Mouse (Mus musculus) CH12.LX (cell line): ENCODE measurements at regions not wholly inside any gene's neighbourhood (a gene's known extent, or its start where the extent isn't known, plus 50 kb on each side); places are given as distances from the start of the nearest gene placed in this dataset.

ENCODE experiments used
- DNase-seq: peaks from one replicate; pipeline ENCODE4 v3.0.0-alpha.2; 2013; ENCODE audit errors: extremely low read depth
- H3K27ac ChIP-seq: 2 replicates; pipeline ENCODE4 v1.5.1; 2012; ENCODE audit warnings: low read depth, mild to moderate bottlenecking, control low read depth, moderate library complexity; ENCODE audit not compliant: insufficient read depth
- H3K27me3 ChIP-seq: replicated peaks from 2 replicates; pipeline ENCODE3; 2012; ENCODE audit warnings: inconsistent platforms
- H3K36me3 ChIP-seq, 2 experiments: replicated peaks in 1 of 2; 2 replicates each; pipeline versions ENCODE3 to v1.6.1; 2012; ENCODE audit warnings: inconsistent platforms in 1 of 2, low read length in 1 of 2, mild to moderate bottlenecking in 1 of 2, mixed read lengths in 1 of 2, moderate library complexity in 1 of 2; ENCODE audit not compliant: control insufficient read depth in 1 of 2, insufficient read depth in 1 of 2
- H3K4me1 ChIP-seq, 2 experiments: 2 replicates each; pipeline ENCODE4 v1.6.1; 2012; ENCODE audit warnings: inconsistent platforms in 1 of 2, moderate library complexity in 1 of 2; ENCODE audit not compliant: insufficient read depth in 2 of 2, control insufficient read depth in 1 of 2
- H3K4me2 ChIP-seq: 2 replicates; pipeline ENCODE4 v1.6.1; 2012; ENCODE audit warnings: low read depth, mild to moderate bottlenecking, control low read depth; ENCODE audit not compliant: poor library complexity, insufficient read depth, severe bottlenecking
- H3K4me3 ChIP-seq, 3 experiments: fragments of 150-350 bp in 1 of 3; sonication (generic) in 1 of 3; replicated peaks in 1 of 3; 2 replicates each; pipeline versions ENCODE3 to v1.5.1; 2011 to 2012; ENCODE audit warnings: low read depth in 2 of 3, low read length in 2 of 3, mild to moderate bottlenecking in 2 of 3, moderate library complexity in 2 of 3, control low read depth in 1 of 3, improper control_type of control experiment in 1 of 3, inconsistent platforms in 1 of 3, mixed read lengths in 1 of 3; ENCODE audit not compliant: poor library complexity in 1 of 3
- H3K79me2 ChIP-seq: replicated peaks from 2 replicates; pipeline ENCODE4 v1.6.1; 2012; ENCODE audit warnings: mild to moderate bottlenecking, moderate library complexity; ENCODE audit not compliant: control insufficient read depth, poor library complexity, insufficient read depth, severe bottlenecking; ENCODE audit errors: extremely low read depth
- H3K9ac ChIP-seq: 2 replicates; pipeline ENCODE4 v1.6.1; 2012; ENCODE audit warnings: low read depth, mild to moderate bottlenecking, control low read depth, moderate library complexity; ENCODE audit not compliant: insufficient read depth
- H3K9me3 ChIP-seq: replicated peaks from 2 replicates; pipeline ENCODE3; 2012; ENCODE audit warnings: low read length, inconsistent platforms, mixed read lengths
- BHLHE40 ChIP-seq: IDR thresholded peaks from 2 replicates; pipeline ENCODE4 v1.6.1; 2011; ENCODE audit warnings: mild to moderate bottlenecking, low read depth, low read length, improper control_type of control experiment
- CHD1 ChIP-seq: IDR thresholded peaks from 2 replicates; pipeline ENCODE4 v1.6.1; 2012; ENCODE audit warnings: low read depth, low read length, improper control_type of control experiment, inconsistent platforms
- CHD2 ChIP-seq: IDR thresholded peaks from 2 replicates; pipeline ENCODE4 v1.6.1; 2011; ENCODE audit warnings: low read length, improper control_type of control experiment
- ELF1 ChIP-seq: IDR thresholded peaks from 2 replicates; pipeline ENCODE4 v1.6.1; 2014; ENCODE audit warnings: low read depth, mild to moderate bottlenecking, inconsistent platforms, low read length, improper control_type of control experiment
- EP300 ChIP-seq: IDR thresholded peaks from 2 replicates; pipeline ENCODE4 v1.6.1; 2011; ENCODE audit warnings: low read length, improper control_type of control experiment
- ETS1 ChIP-seq: conservative IDR thresholded peaks from 2 replicates; pipeline ENCODE4 v1.6.1; 2012; ENCODE audit warnings: low read depth, mild to moderate bottlenecking, inconsistent platforms, low read length, improper control_type of control experiment, moderate library complexity
- HCFC1 ChIP-seq: IDR thresholded peaks from 2 replicates; pipeline ENCODE4 v1.6.1; 2012; ENCODE audit warnings: low read depth, mild to moderate bottlenecking, inconsistent platforms, low read length, improper control_type of control experiment
- JUN ChIP-seq: IDR thresholded peaks from 2 replicates; pipeline ENCODE4 v1.6.1; 2011; ENCODE audit warnings: low read depth, mild to moderate bottlenecking, low read length, improper control_type of control experiment, moderate library complexity; ENCODE audit not compliant: insufficient read depth
- KAT2A ChIP-seq: IDR thresholded peaks from 2 replicates; pipeline ENCODE4 v1.6.1; 2012; ENCODE audit warnings: low read length, improper control_type of control experiment, inconsistent platforms; ENCODE audit not compliant: insufficient replicate concordance
- MAFK ChIP-seq: IDR thresholded peaks from 2 replicates; pipeline ENCODE4 v1.6.1; 2011; ENCODE audit warnings: low read length, improper control_type of control experiment; ENCODE audit not compliant: insufficient replicate concordance
- MAX ChIP-seq: IDR thresholded peaks from 2 replicates; pipeline ENCODE4 v1.6.1; 2011; ENCODE audit warnings: low read length, improper control_type of control experiment
- MAZ ChIP-seq: IDR thresholded peaks from 2 replicates; pipeline ENCODE4 v1.6.1; 2012; ENCODE audit warnings: low read depth, mild to moderate bottlenecking, inconsistent platforms, low read length, improper control_type of control experiment, moderate library complexity
- MEF2A ChIP-seq: IDR thresholded peaks from 2 replicates; pipeline ENCODE4 v1.6.1; 2014; ENCODE audit warnings: low read depth, mild to moderate bottlenecking, inconsistent platforms, low read length, improper control_type of control experiment, borderline replicate concordance
- MXI1 ChIP-seq: IDR thresholded peaks from 2 replicates; pipeline ENCODE4 v1.6.1; 2011; ENCODE audit warnings: mild to moderate bottlenecking, low read depth, low read length, improper control_type of control experiment
- NELFE ChIP-seq: IDR thresholded peaks from 2 replicates; pipeline ENCODE4 v1.6.1; 2011; ENCODE audit warnings: low read depth, low read length, improper control_type of control experiment
- PAX5 ChIP-seq: IDR thresholded peaks from 2 replicates; pipeline ENCODE4 v1.6.1; 2012; ENCODE audit warnings: low read length, inconsistent platforms, mixed read lengths
- POLR2A ChIP-seq: IDR thresholded peaks from 2 replicates; pipeline ENCODE4 v1.6.1; 2011; ENCODE audit warnings: low read depth, mild to moderate bottlenecking, improper control_type of control experiment, low read length
- POLR2AphosphoS2 ChIP-seq: IDR thresholded peaks from 2 replicates; pipeline ENCODE4 v1.6.1; 2011; ENCODE audit warnings: low read depth, low read length, improper control_type of control experiment
- RAD21 ChIP-seq: IDR thresholded peaks from 2 replicates; pipeline ENCODE4 v1.6.1; 2011; ENCODE audit warnings: low read depth, mild to moderate bottlenecking, low read length, improper control_type of control experiment, moderate library complexity
- RCOR1 ChIP-seq: conservative IDR thresholded peaks from 2 replicates; pipeline ENCODE4 v1.6.1; 2012; ENCODE audit warnings: low read depth, mild to moderate bottlenecking, inconsistent platforms, low read length, improper control_type of control experiment
- SIN3A ChIP-seq: IDR thresholded peaks from 2 replicates; pipeline ENCODE4 v1.6.1; 2012; ENCODE audit warnings: low read length, improper control_type of control experiment, inconsistent platforms
- TBP ChIP-seq: conservative IDR thresholded peaks from 2 replicates; pipeline ENCODE4 v1.6.1; 2011; ENCODE audit warnings: low read depth, low read length, improper control_type of control experiment
- UBTF ChIP-seq: IDR thresholded peaks from 2 replicates; pipeline ENCODE4 v1.6.1; 2012; ENCODE audit warnings: low read depth, mild to moderate bottlenecking, inconsistent platforms, low read length, improper control_type of control experiment, moderate library complexity
- ZKSCAN1 ChIP-seq: IDR thresholded peaks from 2 replicates; pipeline ENCODE4 v1.6.1; 2012; ENCODE audit warnings: low read depth, inconsistent platforms, low read length, improper control_type of control experiment, borderline replicate concordance
- ZMIZ1 ChIP-seq: IDR thresholded peaks from 2 replicates; pipeline ENCODE4 v1.6.1; 2012; ENCODE audit warnings: low read depth, mild to moderate bottlenecking, inconsistent platforms, low read length, improper control_type of control experiment
- ZNF384 ChIP-seq: IDR thresholded peaks from 2 replicates; pipeline ENCODE4 v1.6.1; 2012; ENCODE audit warnings: low read depth, low read length, improper control_type of control experiment, inconsistent platforms
- dilution Hi-C: fragments of 300-500 bp; cut with MboI; formaldehyde crosslinking; loops from 2 replicates; pipeline ENCODE4 v1.14.3; 2020; ENCODE audit warnings: low sequenced_read_pairs; ENCODE audit not compliant: extremely low pct_unique_long_range_greater_than_20kb, extremely low pct_ligation_motif_present
- in situ Hi-C: fragments of 300-500 bp; cut with MboI; formaldehyde crosslinking; loops from 3 replicates; pipeline ENCODE4 v1.14.3; 2019; ENCODE audit warnings: low sequenced_read_pairs, low pct_ligation_motif_present, low pct_unique_long_range_greater_than_20kb, mixed read lengths

DNA sequence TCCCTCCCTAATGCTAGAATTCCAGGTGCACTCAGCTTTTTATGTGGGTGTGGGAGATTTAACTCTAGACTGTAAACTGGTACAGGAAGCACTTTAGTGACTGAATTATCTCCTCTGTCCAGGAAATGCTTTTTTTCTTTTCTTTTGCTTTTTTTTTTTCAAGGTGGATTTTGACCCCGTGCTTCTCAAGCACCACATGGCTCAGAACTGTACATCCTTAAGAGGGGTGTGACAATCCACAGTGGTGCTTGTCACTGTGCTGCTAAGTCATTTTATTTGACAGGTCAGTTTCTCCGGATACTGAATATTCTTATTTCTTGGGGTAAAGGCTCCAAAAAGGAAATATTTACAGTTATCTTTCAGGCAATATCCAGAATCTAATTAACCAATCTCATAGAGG lies 472.0 kb downstream of the Hsfy2 start:
- dilution Hi-C loops = no loop called here

GRCm38 (mm10) chr1:56164366-56164765 lies 472.9 kb downstream of the Hsfy2 start:
- no peak overlapping the region for H3K4me2 ChIP-seq
- no peaks in the 10 kb centered on the region for H3K36me3 ChIP-seq
- H3K27ac ChIP-seq = no peak overlapping the region
- H3K79me2 ChIP-seq = no peaks in the 10 kb centered on the region
- TF ChIP-seq MEF2A (no peak), HCFC1 (no peak), MAZ (no peak), MXI1 (no peak), BHLHE40 (no peak), UBTF (no peak), ETS1 (no peak), ZNF384 (no peak), MAFK (no peak), NELFE (no peak), CHD2 (no peak), RAD21 (no peak), POLR2A (no peak), EP300 (no peak), ZKSCAN1 (no peak), SIN3A (no peak), JUN (no peak), KAT2A (no peak)
- H3K4me1 ChIP-seq = peaks cover 4 to 24% of the 10 kb centered on the region in 2 experiments; a peak in 3 of 4 replicates
- H3K9ac ChIP-seq = no peak overlapping the region
- dilution Hi-C loops = no loop called here
- no peaks in the 10 kb centered on the region for H3K27me3 ChIP-seq
- DNase-seq = no peak
- in situ Hi-C loops = no loop called here
- no peak overlapping the region for H3K4me3 ChIP-seq
- no peaks in the 10 kb centered on the region for H3K9me3 ChIP-seq

More for the DNA sequence above, 472.0 kb downstream of the Hsfy2 start:
- Histone ChIP-seq H3K4me1 (peaks cover 4 to 24% of the 10 kb centered on the region in 2 experiments; a peak in 3 of 4 replicates), H3K9me3 (no peaks in the 10 kb centered on the region), H3K27me3 (no peaks in the 10 kb centered on the region), H3K36me3 (no peaks in the 10 kb centered on the region), H3K27ac (no peak overlapping the region), H3K79me2 (no peaks in the 10 kb centered on the region), H3K4me2 (no peak overlapping the region), H3K4me3 (no peak overlapping the region), H3K9ac (no peak overlapping the region)
- TF ChIP-seq JUN (no peak), RCOR1 (no peak), ELF1 (no peak), ZNF384 (no peak), ZMIZ1 (no peak), MEF2A (no peak), MAX (no peak), ZKSCAN1 (no peak), PAX5 (no peak), CHD1 (no peak), POLR2AphosphoS2 (no peak), KAT2A (no peak), TBP (no peak)
- in situ Hi-C loops = no loop called here
- no peak for DNase-seq
